Mouse (Mus musculus) small intestine, adult 2 months (tissue): ENCODE measurements at regions not wholly inside any gene's neighbourhood (a gene's known extent, or its start where the extent isn't known, plus 50 kb on each side); places are given as distances from the start of the nearest gene placed in this dataset.

ENCODE experiments used
- H3K27ac ChIP-seq: fragments of 200-500 bp; 2 replicates; pipeline ENCODE4 v1.5.1; 2012; ENCODE audit warnings: low read depth, low read length, control low read depth, inconsistent platforms; ENCODE audit not compliant: insufficient read depth
- H3K27me3 ChIP-seq: fragments of 200-500 bp; 2 replicates; pipeline ENCODE4 v1.6.1; 2012; ENCODE audit warnings: mild to moderate bottlenecking, moderate library complexity, low read length, inconsistent platforms; ENCODE audit not compliant: control insufficient read depth, insufficient read depth
- H3K36me3 ChIP-seq: fragments of 200-500 bp; 2 replicates; pipeline ENCODE4 v1.6.1; 2012; ENCODE audit warnings: mild to moderate bottlenecking, low read length, control low read depth, inconsistent platforms; ENCODE audit not compliant: control insufficient read depth, insufficient read depth
- H3K4me1 ChIP-seq: fragments of 200-500 bp; 2 replicates; pipeline ENCODE4 v1.6.1; 2012; ENCODE audit warnings: low read length, inconsistent platforms, mixed read lengths; ENCODE audit not compliant: control insufficient read depth, insufficient read depth, insufficient read length
- H3K4me3 ChIP-seq: fragments of 200-500 bp; 2 replicates; pipeline ENCODE4 v1.5.1; 2012; ENCODE audit warnings: low read depth, mild to moderate bottlenecking, control low read depth, inconsistent platforms, low read length, moderate library complexity
- CTCF ChIP-seq: fragments of 200-500 bp; IDR thresholded peaks from 2 replicates; pipeline ENCODE4 v1.5.1; 2012; ENCODE audit warnings: low read depth, mild to moderate bottlenecking, control low read depth, inconsistent platforms, low read length, moderate library complexity, mixed read lengths; ENCODE audit not compliant: insufficient replicate concordance, insufficient read length; ENCODE audit errors: extremely low read depth
- POLR2A ChIP-seq: fragments of 200-500 bp; IDR thresholded peaks from 2 replicates; pipeline ENCODE4 v1.6.1; 2012; ENCODE audit warnings: low read depth, mild to moderate bottlenecking, control low read depth, inconsistent platforms, low read length, moderate library complexity
- WGBS: fragments of 180-500 bp; shearing (Covaris S2); methylation state at CpG from one replicate; pipeline ENCODE4 v1.1.7; 2018; 5-methylcytosine and 5-hydroxymethylcytosine counted together

- no peak overlapping the region for H3K4me3 ChIP-seq
- H3K27ac ChIP-seq, result no peak overlapping the region
- no peaks in the 10 kb centered on the region for H3K4me1 ChIP-seq
- no peaks in the 10 kb centered on the region for H3K27me3 ChIP-seq
- TF ChIP-seq CTCF, result no peak
- TF ChIP-seq POLR2A, result no peak
- no peaks in the 10 kb centered on the region for H3K36me3 ChIP-seq
These were observed 2725.8 kb downstream of the Gm37988 start for GRCm38 (mm10) chr1:7533506-7533905.

GRCm38 (mm10) chr1:7535191-7535590, 2727.5 kb downstream of the Gm37988 start:
- Histone ChIP-seq H3K4me1 (no peaks in the 10 kb centered on the region), H3K27me3 (no peaks in the 10 kb centered on the region), H3K27ac (no peak overlapping the region), H3K4me3 (no peak overlapping the region), H3K36me3 (no peaks in the 10 kb centered on the region)
- TF ChIP-seq CTCF (no peak), POLR2A (no peak)

GRCm38 (mm10) chr1:7543492-7543891, 2735.8 kb downstream of the Gm37988 start:
- H3K4me3 ChIP-seq, result no peak overlapping the region
- H3K36me3 ChIP-seq, result no peaks in the 10 kb centered on the region
- WGBS, result 16% methylated on average over 2 of the region's 2 CpGs
- H3K27me3 ChIP-seq, result no peaks in the 10 kb centered on the region
- no peak overlapping the region for H3K27ac ChIP-seq
- TF ChIP-seq CTCF, result no peak
- no peak for TF ChIP-seq POLR2A
- H3K4me1 ChIP-seq, result no peaks in the 10 kb centered on the region

- Histone ChIP-seq H3K4me1 (no peaks in the 10 kb centered on the region), H3K4me3 (no peak overlapping the region), H3K27ac (no peak overlapping the region), H3K36me3 (no peaks in the 10 kb centered on the region), H3K27me3 (no peaks in the 10 kb centered on the region)
- WGBS, result 42% methylated on average over 2 of the region's 2 CpGs
- TF ChIP-seq POLR2A, result no peak
- no peak for TF ChIP-seq CTCF
These were observed 2740.6 kb downstream of the Gm37988 start for GRCm38 (mm10) chr1:7548261-7548660.

GRCm38 (mm10) chr1:7574787-7575186, 2767.1 kb downstream of the Gm37988 start:
- no peaks in the 10 kb centered on the region for H3K4me1 ChIP-seq
- TF ChIP-seq CTCF (no peak), POLR2A (no peak)
- H3K27ac ChIP-seq, result no peak overlapping the region
- 92% methylated on average over 1 of the region's 1 CpGs for WGBS
- no peak overlapping the region for H3K4me3 ChIP-seq
- no peaks in the 10 kb centered on the region for H3K27me3 ChIP-seq
- H3K36me3 ChIP-seq, result no peaks in the 10 kb centered on the region

GRCm38 (mm10) chr1:7586409-7586808, 2778.7 kb downstream of the Gm37988 start:
- H3K27ac ChIP-seq, result no peak overlapping the region
- no peaks in the 10 kb centered on the region for H3K4me1 ChIP-seq
- WGBS, result 81% methylated on average over 3 of the region's 3 CpGs
- H3K4me3 ChIP-seq, result no peak overlapping the region
- H3K27me3 ChIP-seq, result no peaks in the 10 kb centered on the region
- no peaks in the 10 kb centered on the region for H3K36me3 ChIP-seq
- TF ChIP-seq CTCF, result no peak

- H3K27ac ChIP-seq, result no peak overlapping the region
- H3K27me3 ChIP-seq, result no peaks in the 10 kb centered on the region
- H3K4me3 ChIP-seq, result no peak overlapping the region
- H3K4me1 ChIP-seq, result no peaks in the 10 kb centered on the region
- TF ChIP-seq CTCF, result no peak
- TF ChIP-seq POLR2A, result no peak
- no peaks in the 10 kb centered on the region for H3K36me3 ChIP-seq
These were observed 2783.6 kb downstream of the Gm37988 start for GRCm38 (mm10) chr1:7591327-7591726.
